In the genomic region with DNA sequence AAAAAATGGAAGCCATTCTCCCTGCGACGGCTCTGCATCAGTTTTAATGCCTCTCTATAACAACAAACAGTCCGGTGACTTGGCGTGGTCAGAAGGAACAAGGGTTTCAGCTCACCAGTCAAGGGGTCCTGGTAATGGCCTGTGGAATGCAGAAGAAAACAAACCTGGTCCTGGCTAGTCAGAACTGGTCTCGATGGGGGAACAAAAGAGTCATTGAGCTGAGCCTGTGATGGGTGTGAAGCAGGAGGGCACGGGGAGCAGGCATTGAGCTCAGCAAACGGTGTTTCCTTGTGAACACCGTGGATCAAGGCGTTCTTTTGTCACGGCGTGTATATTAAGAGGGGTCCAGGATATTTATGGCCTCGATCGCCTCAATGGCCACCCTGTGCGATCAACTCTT, we compare ENCODE assay signal across 11 mouse cellular contexts.
DNase-seq lines count a peak whose midpoint lies in the region; ATAC-seq and TF ChIP-seq lines count a peak whose summit lies in the region.
"Had no signal": no experiment of that assay in that cellular context is flagged by ENCODE, and none has a peak within 500 bp of the region (broad histone marks: within the 10 kb centered on the region; RNA-seq: fewer than 3 reads in every experiment).

No protein-coding gene starts in this region.

- H3K9me3 ChIP-seq in hindbrain, embryonic 12.5 days (replicated peaks): no peaks in the 10 kb centered on the region
- no peaks in the 10 kb centered on the region for H3K9me3 ChIP-seq in hindbrain, embryonic 14.5 days (ENCODE audit: control insufficient read depth, low read length)
- no peaks in the 10 kb centered on the region for H3K9me3 ChIP-seq in ES-E14 (ENCODE audit: control insufficient read depth, insufficient read depth, low read depth, low read length)
- no peaks in the 10 kb centered on the region for H3K9me3 ChIP-seq in embryonic facial prominence, embryonic 10.5 days
- H3K9me3 ChIP-seq in limb, embryonic 10.5 days (replicated peaks): no peaks in the 10 kb centered on the region
- H3K9me3 ChIP-seq: heart, embryonic 15.5 days had no signal

- 0 out of 2 replicates have a peak, but pooled peaks have one; percentile 30 for ATAC-seq in hindbrain, embryonic 12.5 days (ENCODE audit: low FRiP score)
- no peak for ATAC-seq in hindbrain, embryonic 14.5 days (ENCODE audit: low FRiP score)
- ATAC-seq: intestine, postnatal 0 days had no signal

- peak overlapping the region; percentile 19; the same call in 1 of the 2 replicates for H3K27ac ChIP-seq in hindbrain, embryonic 12.5 days
- no peak overlapping the region for H3K27ac ChIP-seq in hindbrain, embryonic 14.5 days
- H3K27ac ChIP-seq in ES-E14 (ENCODE audit: insufficient read depth, low read depth, low read length, poor library complexity, severe bottlenecking): no peak overlapping the region
- peak overlapping the region; percentile 74 for H3K27ac ChIP-seq in embryonic facial prominence, embryonic 10.5 days (replicated peaks)
- H3K27ac ChIP-seq in limb, embryonic 10.5 days: peak overlapping the region; percentile 80
- H3K27ac ChIP-seq: heart, embryonic 15.5 days had no signal

- no peaks in the 10 kb centered on the region for H3K27me3 ChIP-seq in hindbrain, embryonic 12.5 days
- H3K27me3 ChIP-seq in hindbrain, embryonic 14.5 days (ENCODE audit: control insufficient read depth, insufficient read depth, low read length): no peaks in the 10 kb centered on the region
- no peaks in the 10 kb centered on the region for H3K27me3 ChIP-seq in embryonic facial prominence, embryonic 10.5 days (replicated peaks; ENCODE audit: low read depth, poor library complexity, severe bottlenecking)
- H3K27me3 ChIP-seq in limb, embryonic 10.5 days (ENCODE audit: low read depth, poor library complexity, severe bottlenecking): no peaks in the 10 kb centered on the region
- H3K27me3 ChIP-seq: heart, embryonic 15.5 days had no signal

- peaks cover 25% of the 10 kb centered on the region for H3K4me1 ChIP-seq in hindbrain, embryonic 12.5 days
- H3K4me1 ChIP-seq in hindbrain, embryonic 14.5 days (replicated peaks; ENCODE audit: control insufficient read depth, insufficient read depth, low read length): peaks cover 14% of the 10 kb centered on the region
- H3K4me1 ChIP-seq in ES-E14 (ENCODE audit: control insufficient read depth in 2 of 2, insufficient read depth in 2 of 2, low read length in 2 of 2, poor library complexity in 1 of 2): no peaks in the 10 kb centered on the region; a peak in 1 of 4 replicates
- H3K4me1 ChIP-seq in embryonic facial prominence, embryonic 10.5 days: peaks cover 26% of the 10 kb centered on the region
- H3K4me1 ChIP-seq in limb, embryonic 10.5 days: peaks cover 42% of the 10 kb centered on the region

- WGBS in hindbrain, embryonic 12.5 days: 35% methylated on average over 14 of the region's 14 CpGs
- WGBS in hindbrain, embryonic 14.5 days: 36% methylated on average over 14 of the region's 14 CpGs
- 31% methylated on average over 14 of the region's 14 CpGs for WGBS in embryonic facial prominence, embryonic 10.5 days
- 69% methylated on average over 14 of the region's 14 CpGs for WGBS in limb, embryonic 10.5 days

- no peak overlapping the region for H3K9ac ChIP-seq in hindbrain, embryonic 12.5 days
- no peak overlapping the region for H3K9ac ChIP-seq in hindbrain, embryonic 14.5 days
- H3K9ac ChIP-seq in ES-E14 (ENCODE audit: insufficient read depth, low read depth, low read length, poor library complexity, severe bottlenecking): no peak overlapping the region
- H3K9ac ChIP-seq: heart, embryonic 15.5 days had no signal

- in situ Hi-C loops in ES-E14 (cut with MboI; ENCODE audit: low sequenced_read_pairs in 2 of 2, unreplicated experiment in 2 of 2): no loop called here

- no peak overlapping the region for H3K4me2 ChIP-seq in hindbrain, embryonic 12.5 days (replicated peaks)
- H3K4me2 ChIP-seq in hindbrain, embryonic 14.5 days (replicated peaks): no peak overlapping the region
- H3K4me2 ChIP-seq: heart, embryonic 15.5 days had no signal

- H3K36me3 ChIP-seq in hindbrain, embryonic 12.5 days: no peaks in the 10 kb centered on the region
- no peaks in the 10 kb centered on the region for H3K36me3 ChIP-seq in hindbrain, embryonic 14.5 days (replicated peaks; ENCODE audit: control insufficient read depth, insufficient read depth)
- no peaks in the 10 kb centered on the region for H3K36me3 ChIP-seq in ES-E14 (ENCODE audit: control insufficient read depth, insufficient read depth, low read length, poor library complexity, severe bottlenecking)
- H3K36me3 ChIP-seq in embryonic facial prominence, embryonic 10.5 days (replicated peaks): no peaks in the 10 kb centered on the region
- H3K36me3 ChIP-seq in limb, embryonic 10.5 days: no peaks in the 10 kb centered on the region
- H3K36me3 ChIP-seq: heart, embryonic 15.5 days had no signal

- no peak overlapping the region for H3K4me3 ChIP-seq in hindbrain, embryonic 12.5 days
- no peak overlapping the region for H3K4me3 ChIP-seq in hindbrain, embryonic 14.5 days (replicated peaks; ENCODE audit: low read length)
- H3K4me3 ChIP-seq in ES-E14 (ENCODE audit: insufficient read depth in 1 of 2, low read depth in 1 of 2, low read length in 2 of 2, poor library complexity in 1 of 2, severe bottlenecking in 1 of 2): no peak overlapping the region
- no peak overlapping the region for H3K4me3 ChIP-seq in embryonic facial prominence, embryonic 10.5 days
- no peak overlapping the region for H3K4me3 ChIP-seq in limb, embryonic 10.5 days
- H3K4me3 ChIP-seq: heart, embryonic 15.5 days had no signal

- no peak for DNase-seq in hindbrain, embryonic 14.5 days (ENCODE audit: low spot score)
- DNase-seq in ES-E14 (ENCODE audit: low read depth, low spot score) (peak; percentile 27), MN1 (ENCODE audit: low spot score) (no peak)
- DNase-seq in embryonic facial prominence, embryonic 10.5 days (ENCODE audit: low spot score): peak; percentile 61
- DNase-seq in limb, embryonic 10.5 days (ENCODE audit: low spot score): no peak
- no peak for DNase-seq in cerebellum, adult 9-10 months
- DNase-seq in layer of hippocampus, postnatal 14 days (ENCODE audit: low spot score in 2 of 2): no peak
- DNase-seq: lung, postnatal 36 days had no signal

TF ChIP-seq in ES-E14, 5 proteins besides CTCF, POLR2A, EP300 and RAD21:
- TF ChIP-seq MAFK (IDR thresholded peaks at IDR 0.05; ENCODE audit: insufficient read depth, low read depth, low read length): no peak
- no peak for TF ChIP-seq ZC3H11A (IDR thresholded peaks at IDR 0.05; ENCODE audit: borderline replicate concordance, low read depth, low read length)
- TF ChIP-seq ZNF384 (IDR thresholded peaks at IDR 0.05; ENCODE audit: low read depth, low read length): no peak
- TF ChIP-seq HCFC1 (IDR thresholded peaks at IDR 0.05; ENCODE audit: borderline replicate concordance, insufficient read depth, low read length): no peak
- TF ChIP-seq CHD2 (IDR thresholded peaks at IDR 0.05; ENCODE audit: low read depth, low read length): no peak

Comparison
In these comparisons a context has a peak if more than half of its experiments do, and no peak if none do; other contexts are left out.
1. H3K27ac ChIP-seq: peak in hindbrain, embryonic 12.5 days (single experiment), embryonic facial prominence, embryonic 10.5 days (single experiment) and limb, embryonic 10.5 days (single experiment); none in hindbrain, embryonic 14.5 days (single experiment) and ES-E14 (single experiment).
2. DNase-seq: peak in ES-E14 (single experiment) and embryonic facial prominence, embryonic 10.5 days (single experiment); none in hindbrain, embryonic 14.5 days (single experiment), limb, embryonic 10.5 days (single experiment), cerebellum, adult 9-10 months (single experiment), layer of hippocampus, postnatal 14 days (0 of 2) and MN1 (single experiment).